Mouse (Mus musculus) brain, embryonic 14.5 days (tissue): ENCODE results near the gene Gucd1.

Source experiments
- CTCF ChIP-seq: fragments of 200-500 bp; IDR thresholded peaks from 2 replicates; pipeline ENCODE4 v1.5.1; 2012; ENCODE audit warnings: inconsistent platforms, mild to moderate bottlenecking, moderate library complexity, borderline replicate concordance; ENCODE audit not compliant: insufficient read depth, insufficient read length; ENCODE audit errors: extremely low read depth
- POLR2A ChIP-seq: fragments of 200-500 bp; IDR thresholded peaks from 2 replicates; pipeline ENCODE4 v1.6.1; 2012; ENCODE audit warnings: mild to moderate bottlenecking, inconsistent platforms, borderline replicate concordance; ENCODE audit not compliant: poor library complexity, insufficient read depth, insufficient read length, severe bottlenecking; ENCODE audit errors: extremely low read depth

DNA sequence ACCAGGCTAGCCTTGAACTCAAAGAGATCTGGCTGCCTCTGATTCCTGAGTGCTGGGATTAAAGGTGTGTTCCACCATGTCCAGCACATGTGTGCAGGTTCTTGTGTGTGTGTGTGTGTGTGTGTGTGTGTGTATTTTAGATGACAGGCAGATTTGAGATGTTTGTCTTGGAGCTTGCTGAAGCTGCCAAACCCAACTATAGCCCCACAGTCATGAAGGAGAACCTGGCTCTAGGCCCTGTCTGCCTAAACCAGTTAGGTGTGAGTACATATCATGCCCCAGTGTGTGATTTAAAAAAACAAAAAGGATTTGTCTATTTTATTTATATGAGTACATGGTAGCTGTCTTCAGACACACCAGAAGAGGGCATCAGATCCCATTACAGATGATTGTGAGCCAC lies 21.9 kb downstream of the Gucd1 start:
- TF ChIP-seq CTCF (no peak), POLR2A (no peak)
